Mouse (Mus musculus): ENCODE data around the gene Rnf2.

- TF ChIP-seq EP300 (IDR thresholded peaks at IDR 0.05) (no peak), CTCF (IDR thresholded peaks at IDR 0.05) (no peak)
Measured at GRCm38 (mm10) chr1:151427888-151428262, 72.9 kb downstream of the Rnf2 start.

Data from lung, postnatal 0 days (tissue).